Mouse (Mus musculus): Measurements from ENCODE around the gene Slc45a1.
"Not testable (repeated sequence)": the region's sequence is repeated elsewhere in the genome, so short reads cannot be mapped to it uniquely, and the experiment has no call there.

The Slc45a1 gene

GRCm38 (mm10) chr4:150601489-150601888, 50.5 kb downstream of the Slc45a1 start:
- DNase-seq, result no peak

GRCm38 (mm10) chr4:150600503-150600902, 51.5 kb downstream of the Slc45a1 start:
- DNase-seq, result not testable (repeated sequence)

GRCm38 (mm10) chr4:150599119-150599992, 52.6 kb downstream of the Slc45a1 start:
- DNase-seq, result peak; percentile 59

- no peak for DNase-seq
Observed at GRCm38 (mm10) chr4:150598686-150599085, 53.3 kb downstream of the Slc45a1 start.

- DNase-seq, result no peak
Observed at GRCm38 (mm10) chr4:150595991-150596390, 56.0 kb downstream of the Slc45a1 start.

- DNase-seq, result no peak
Observed at GRCm38 (mm10) chr4:150595071-150595470, 56.9 kb downstream of the Slc45a1 start.

GRCm38 (mm10) chr4:150594298-150594829, 57.6 kb downstream of the Slc45a1 start:
- DNase-seq, result no peak

- no peak for DNase-seq
Observed at GRCm38 (mm10) chr4:150593473-150594217, 58.3 kb downstream of the Slc45a1 start.

GRCm38 (mm10) chr4:150592087-150592486, 59.9 kb downstream of the Slc45a1 start:
- DNase-seq, result no peak

GRCm38 (mm10) chr4:150591602-150592001, 60.4 kb downstream of the Slc45a1 start:
- DNase-seq, result no peak

- peak; percentile 61 for DNase-seq
Observed at GRCm38 (mm10) chr4:150590621-150591282, 61.2 kb downstream of the Slc45a1 start.

GRCm38 (mm10) chr4:150588300-150588621, 63.7 kb downstream of the Slc45a1 start:
- DNase-seq, result no peak

GRCm38 (mm10) chr4:150587597-150588299, 64.2 kb downstream of the Slc45a1 start:
- DNase-seq, result no peak

- DNase-seq, result no peak
Observed at GRCm38 (mm10) chr4:150586275-150586674, 65.7 kb downstream of the Slc45a1 start.

- DNase-seq, result no peak
Observed at GRCm38 (mm10) chr4:150585800-150586199, 66.2 kb downstream of the Slc45a1 start.

GRCm38 (mm10) chr4:150583777-150584135, 68.2 kb downstream of the Slc45a1 start:
- no peak for DNase-seq

GRCm38 (mm10) chr4:150582966-150583776, 68.8 kb downstream of the Slc45a1 start:
- peak; percentile 95 for DNase-seq

GRCm38 (mm10) chr4:150581931-150582723, 69.8 kb downstream of the Slc45a1 start:
- DNase-seq, result peak; percentile 69

All from kidney, adult 11 months (tissue).